Mouse (Mus musculus) 416B (cell line): ENCODE results near the gene Irgc1.

Experiments used
- DNase-seq: peaks from one replicate; pipeline ENCODE4 v3.0.0; 2011; ENCODE audit warnings: low read depth

Irgc1 gene

GRCm38 (mm10) chr7:24400082-24400452 lies 52.0 kb downstream of the Irgc1 start:
- DNase-seq: no peak

- peak; percentile 100 for DNase-seq
These were observed 52.6 kb downstream of the Irgc1 start, which contains the start of gene Smg9 for GRCm38 (mm10) chr7:24399256-24400081. Smg9 (plus strand) TSS chr7:24399619.

- no peak for DNase-seq
These were observed 53.7 kb downstream of the Irgc1 start for GRCm38 (mm10) chr7:24398364-24398913.

- DNase-seq: peak; percentile 80
These were observed 55.3 kb downstream of the Irgc1 start for GRCm38 (mm10) chr7:24396832-24397231.

GRCm38 (mm10) chr7:24394475-24395161 lies 57.5 kb downstream of the Irgc1 start:
- peak; percentile 89 for DNase-seq

- DNase-seq: no peak
These were observed 58.0 kb downstream of the Irgc1 start for GRCm38 (mm10) chr7:24394054-24394453.

GRCm38 (mm10) chr7:24391687-24392086 lies 60.4 kb downstream of the Irgc1 start:
- DNase-seq: no peak

- no peak for DNase-seq
These were observed 61.0 kb downstream of the Irgc1 start for GRCm38 (mm10) chr7:24391077-24391476.

- DNase-seq: no peak
These were observed 61.6 kb downstream of the Irgc1 start for GRCm38 (mm10) chr7:24390512-24390911.

GRCm38 (mm10) chr7:24389516-24390187 lies 62.4 kb downstream of the Irgc1 start:
- peak; percentile 66 for DNase-seq

GRCm38 (mm10) chr7:24387059-24387556 lies 65.0 kb downstream of the Irgc1 start:
- peak; percentile 99 for DNase-seq

- peak; percentile 69 for DNase-seq
These were observed 67.3 kb downstream of the Irgc1 start for GRCm38 (mm10) chr7:24384827-24385226.

GRCm38 (mm10) chr7:24384070-24384469 lies 68.0 kb downstream of the Irgc1 start:
- no peak for DNase-seq

GRCm38 (mm10) chr7:24382730-24383372 lies 69.2 kb downstream of the Irgc1 start:
- DNase-seq: no peak
